Mouse (Mus musculus) liver, adult 2 months (tissue): ENCODE measurements around the gene Me1. TPM values are rescaled to one million over a fixed set of nuclear protein-coding genes. Genes with fewer than 3 reads are reported as not detected.

ENCODE experiments used
- DNase-seq: peaks from one replicate; pipeline ENCODE4 v3.0.0-alpha.2; 2011; ENCODE audit warnings: low read depth, low spot score; ENCODE audit errors: extremely low read depth
- H3K27ac ChIP-seq: fragments of 200-500 bp; replicated peaks from 2 replicates; pipeline ENCODE4 v1.5.1; 2012; ENCODE audit warnings: low read depth, mild to moderate bottlenecking, control low read depth, inconsistent platforms, low read length; ENCODE audit not compliant: insufficient read depth
- H3K27me3 ChIP-seq: fragments of 200-500 bp; 2 replicates; pipeline ENCODE4 v1.6.1; 2012; ENCODE audit warnings: mild to moderate bottlenecking, moderate library complexity, low read length, inconsistent platforms; ENCODE audit not compliant: control insufficient read depth, insufficient read depth
- H3K36me3 ChIP-seq: fragments of 200-500 bp; 2 replicates; pipeline ENCODE4 v1.6.1; 2012; ENCODE audit warnings: low read length, inconsistent platforms; ENCODE audit not compliant: control insufficient read depth, insufficient read depth
- H3K4me1 ChIP-seq: fragments of 200-500 bp; 2 replicates; pipeline ENCODE4 v1.6.1; 2011; ENCODE audit warnings: low read length; ENCODE audit not compliant: control insufficient read depth, insufficient read depth
- H3K4me3 ChIP-seq: fragments of 200-500 bp; 2 replicates; pipeline ENCODE4 v1.5.1; 2011; ENCODE audit warnings: low read depth, mild to moderate bottlenecking, control low read depth, low read length, moderate library complexity; ENCODE audit not compliant: insufficient read depth
- H3K79me2 ChIP-seq: fragments of 200-500 bp; 2 replicates; pipeline ENCODE4 v1.6.1; 2012; ENCODE audit warnings: inconsistent platforms, mild to moderate bottlenecking, low read length, moderate library complexity; ENCODE audit not compliant: control insufficient read depth, insufficient read depth
- H3K9ac ChIP-seq: fragments of 200-500 bp; 2 replicates; pipeline ENCODE4 v1.6.1; 2012; ENCODE audit warnings: low read depth, mild to moderate bottlenecking, control low read depth, inconsistent platforms, low read length
- CTCF ChIP-seq: fragments of 200-500 bp; IDR thresholded peaks from 2 replicates; pipeline ENCODE4 v1.5.1; 2011; ENCODE audit warnings: low read depth, low read length, control low read depth
- POLR2A ChIP-seq: fragments of 200-500 bp; IDR thresholded peaks from 2 replicates; pipeline ENCODE4 v1.6.1; 2011; ENCODE audit warnings: low read length, control low read depth; ENCODE audit not compliant: insufficient read depth; ENCODE audit errors: extremely low read depth
- WGBS: fragments of 180-500 bp; shearing (Covaris S2); methylation state at CpG from one replicate; pipeline ENCODE4 v1.1.7; 2018; 5-methylcytosine and 5-hydroxymethylcytosine counted together
- polyA plus RNA-seq: library from polyadenylated mRNA; depleted of rRNA; stranded (reverse); fragments of >200 nt; gene quantifications from 2 replicates; pipeline ENCODE4 v1.2.3, GENCODE M21; 2012
- total RNA-seq: library from RNA; depleted of rRNA; stranded (reverse); fragments of >200 nt; gene quantifications from 2 replicates; pipeline ENCODE4 v1.2.3, GENCODE M21; 2014

Me1 gene
- total and polyA plus RNA-seq, 2 experiments, result 87.4 to 101 TPM

GRCm38 (mm10) chr9:86738067-86738466 is 42.3 kb upstream of the Me1 start:
- Histone ChIP-seq H3K36me3 (no peaks in the 10 kb centered on the region), H3K9ac (no peak overlapping the region), H3K4me3 (no peak overlapping the region), H3K4me1 (no peaks in the 10 kb centered on the region), H3K79me2 (no peaks in the 10 kb centered on the region), H3K27me3 (no peaks in the 10 kb centered on the region), H3K27ac (no peak overlapping the region)
- no peak for DNase-seq
- no peak for TF ChIP-seq CTCF
- TF ChIP-seq POLR2A, result no peak
- 92% methylated on average over 1 of the region's 1 CpGs for WGBS

GRCm38 (mm10) chr9:86736991-86737390 is 41.2 kb upstream of the Me1 start:
- Histone ChIP-seq H3K36me3 (no peaks in the 10 kb centered on the region), H3K27me3 (no peaks in the 10 kb centered on the region), H3K27ac (no peak overlapping the region), H3K79me2 (no peaks in the 10 kb centered on the region), H3K9ac (no peak overlapping the region), H3K4me1 (no peaks in the 10 kb centered on the region), H3K4me3 (no peak overlapping the region)
- no peak for DNase-seq
- WGBS, result 90% methylated on average over 4 of the region's 4 CpGs
- no peak for TF ChIP-seq POLR2A
- no peak for TF ChIP-seq CTCF

GRCm38 (mm10) chr9:86734795-86735194 is 39.0 kb upstream of the Me1 start:
- WGBS, result 78% methylated on average over 9 of the region's 9 CpGs
- TF ChIP-seq CTCF (no peak), POLR2A (no peak)
- Histone ChIP-seq H3K79me2 (no peaks in the 10 kb centered on the region), H3K9ac (no peak overlapping the region), H3K4me1 (no peaks in the 10 kb centered on the region), H3K27ac (no peak overlapping the region), H3K4me3 (no peak overlapping the region), H3K27me3 (no peaks in the 10 kb centered on the region), H3K36me3 (no peaks in the 10 kb centered on the region)
- DNase-seq, result no peak

GRCm38 (mm10) chr9:86734357-86734756 is 38.6 kb upstream of the Me1 start:
- TF ChIP-seq CTCF (no peak), POLR2A (no peak)
- no peaks in the 10 kb centered on the region for H3K79me2 ChIP-seq

GRCm38 (mm10) chr9:86729811-86730210 is 34.1 kb upstream of the Me1 start:
- H3K27me3 ChIP-seq, result no peaks in the 10 kb centered on the region
- H3K36me3 ChIP-seq, result no peaks in the 10 kb centered on the region
- TF ChIP-seq CTCF (no peak), POLR2A (no peak)
- WGBS, result 17% methylated on average over 3 of the region's 3 CpGs
- no peak overlapping the region for H3K27ac ChIP-seq
- DNase-seq, result peak; percentile 93
- H3K4me1 ChIP-seq, result peaks cover 7% of the 10 kb centered on the region; the same call in 1 of the 2 replicates
- H3K4me3 ChIP-seq, result no peak overlapping the region
- no peak overlapping the region for H3K9ac ChIP-seq
- no peaks in the 10 kb centered on the region for H3K79me2 ChIP-seq

More at GRCm38 (mm10) chr9:86734357-86734756, 38.6 kb upstream of the Me1 start:
- H3K9ac ChIP-seq, result no peak overlapping the region
- no peak overlapping the region for H3K27ac ChIP-seq
- H3K27me3 ChIP-seq, result no peaks in the 10 kb centered on the region
- H3K4me1 ChIP-seq, result peaks cover 3% of the 10 kb centered on the region; the same call in 1 of the 2 replicates
- H3K4me3 ChIP-seq, result no peak overlapping the region
- no peaks in the 10 kb centered on the region for H3K36me3 ChIP-seq
- no peak for DNase-seq

GRCm38 (mm10) chr9:86729084-86729483 is 33.3 kb upstream of the Me1 start:
- peak overlapping the region; percentile 46 for H3K27ac ChIP-seq
- 7% methylated on average over 1 of the region's 1 CpGs for WGBS
- no peaks in the 10 kb centered on the region for H3K79me2 ChIP-seq
- peak; percentile 23 for DNase-seq
- peaks cover 7% of the 10 kb centered on the region; the same call in 1 of the 2 replicates for H3K4me1 ChIP-seq
- TF ChIP-seq CTCF, result no peak
- TF ChIP-seq POLR2A, result no peak
- no peak overlapping the region for H3K4me3 ChIP-seq
- no peaks in the 10 kb centered on the region for H3K36me3 ChIP-seq
- H3K27me3 ChIP-seq, result no peaks in the 10 kb centered on the region
- H3K9ac ChIP-seq, result no peak overlapping the region
